Mouse (Mus musculus): ENCODE measurements around the gene Slc22a23. TPM values are rescaled to one million over a fixed set of nuclear protein-coding genes. Genes with fewer than 3 reads are reported as not detected.
"Not testable (repeated sequence)": the region's sequence is repeated elsewhere in the genome, so short reads cannot be mapped to it uniquely, and the experiment has no call there.

The Slc22a23 gene
- not detected in 2 replicates for polyA plus RNA-seq (2012; ENCODE audit: insufficient read depth, insufficient read length, low replicate concordance, missing spikeins)

DNA sequence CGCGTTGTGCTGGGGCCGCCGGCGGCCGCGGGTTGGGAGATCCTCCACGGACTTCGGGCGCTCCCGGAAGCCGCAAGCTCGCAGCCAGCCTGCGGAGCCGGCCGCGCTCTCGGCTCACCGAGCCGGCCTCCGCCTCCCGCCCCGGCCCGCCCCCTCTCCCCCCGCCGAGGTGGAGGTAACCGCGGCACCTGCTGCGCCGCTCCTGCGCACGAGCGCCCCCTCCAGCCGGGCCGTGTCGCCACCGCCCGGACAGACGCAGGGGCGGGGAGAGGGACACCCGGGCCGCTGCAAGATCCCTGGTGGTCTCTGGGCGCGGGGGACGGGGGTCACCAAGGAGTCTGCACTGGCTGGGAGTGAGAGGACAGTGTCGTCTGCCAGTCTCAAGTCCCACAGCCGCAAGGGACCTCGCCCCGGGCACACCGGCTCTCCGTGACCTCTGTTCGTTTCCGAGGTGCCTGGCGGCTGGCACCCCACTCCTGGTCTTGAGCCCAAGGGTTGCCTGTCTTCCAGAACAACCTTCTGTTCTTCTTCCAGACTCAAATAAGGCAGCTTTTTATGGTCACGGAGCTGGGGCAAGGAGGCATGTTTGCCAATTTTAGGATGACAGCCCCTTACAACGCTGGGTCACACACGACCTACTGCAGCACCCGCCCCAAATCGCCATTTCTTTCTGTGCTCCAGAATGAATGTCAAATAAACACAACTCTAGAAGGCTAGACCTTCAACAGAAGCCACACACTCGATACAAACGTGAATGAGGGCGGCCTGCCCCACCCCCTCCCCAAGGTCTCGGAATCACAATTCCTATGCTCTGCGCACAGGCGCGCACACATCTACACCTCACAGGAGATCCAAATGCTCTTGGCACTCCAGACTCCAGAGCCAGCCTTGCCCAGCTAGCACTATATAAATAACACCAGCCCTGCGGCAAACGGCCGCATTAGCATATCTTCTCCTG, at the start of gene Slc22a23:
Gene Slc22a23 (minus strand): TSS at position 55 of the 958 bp plus-strand sequence.
- peak; percentile 39; the same call in 1 of the 2 replicates for TF ChIP-seq CTCF (IDR thresholded peaks at IDR 0.05; ENCODE audit: insufficient read depth, low read depth, low read length)
- no peak for TF ChIP-seq POLR2A (IDR thresholded peaks at IDR 0.05; ENCODE audit: insufficient read depth, low read depth, low read length)
- peaks cover 20% of the 10 kb centered on the region for H3K4me1 ChIP-seq (ENCODE audit: control insufficient read depth, insufficient read depth, low read length)
- H3K4me3 ChIP-seq (ENCODE audit: insufficient read depth, low read depth, low read length): peak within 1 kb of the TSS; percentile 83
- 4% methylated on average over 68 of the region's 69 CpGs for WGBS
- H3K27ac ChIP-seq (ENCODE audit: insufficient read depth, low read depth, low read length): no peak within 1 kb of the TSS

DNA sequence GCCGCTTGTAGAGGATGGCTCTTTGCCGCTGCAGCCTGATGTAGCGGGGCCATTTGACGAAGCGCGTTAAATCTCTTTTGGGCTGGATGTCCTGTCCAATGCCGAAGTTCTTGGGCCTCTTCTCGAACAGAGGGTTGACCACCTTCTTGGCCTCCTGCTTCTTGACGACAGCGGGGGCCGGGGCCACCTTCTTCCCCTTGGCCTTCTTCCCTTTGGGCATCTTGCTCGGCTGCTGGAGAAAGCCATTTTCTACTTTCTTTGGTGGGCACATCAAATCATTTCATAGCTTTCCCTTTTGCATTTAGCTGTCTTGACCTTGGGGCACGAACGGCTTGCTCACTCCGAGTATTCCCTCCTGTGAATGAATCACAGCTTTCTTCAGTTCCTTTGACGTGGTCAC, 49.3 kb upstream of the Slc22a23 start:
- 91% methylated on average over 15 of the region's 16 CpGs for WGBS
- not testable (repeated sequence) for H3K27ac ChIP-seq (ENCODE audit: insufficient read depth, low read depth, low read length); H3K4me3 ChIP-seq (ENCODE audit: insufficient read depth, low read depth, low read length); H3K4me1 ChIP-seq (ENCODE audit: control insufficient read depth, insufficient read depth, low read length)

DNA sequence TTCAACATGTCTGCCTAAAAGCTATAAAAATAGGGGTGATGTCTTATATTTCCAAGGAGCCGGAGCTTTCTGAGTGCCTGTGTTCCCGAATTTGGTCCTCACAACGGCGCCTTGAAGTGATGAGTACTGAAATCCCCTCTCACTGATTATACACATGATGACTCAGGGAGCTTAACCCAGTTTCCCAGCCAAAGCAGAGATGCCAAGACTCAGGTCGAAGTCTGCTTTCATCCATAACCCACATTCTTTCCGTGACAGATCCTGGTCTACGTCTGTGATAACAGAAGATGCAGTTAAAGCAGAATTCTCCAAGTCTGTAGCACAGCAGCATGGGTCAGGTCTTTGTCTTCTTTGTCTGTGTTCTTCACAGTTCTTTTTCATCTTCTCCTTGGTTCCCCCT, 47.4 kb upstream of the Slc22a23 start:
- H3K4me3 ChIP-seq (ENCODE audit: insufficient read depth, low read depth, low read length): no peak overlapping the region
- no peaks in the 10 kb centered on the region for H3K4me1 ChIP-seq (ENCODE audit: control insufficient read depth, insufficient read depth, low read length)
- no peak for TF ChIP-seq CTCF (IDR thresholded peaks at IDR 0.05; ENCODE audit: insufficient read depth, low read depth, low read length)
- TF ChIP-seq POLR2A (IDR thresholded peaks at IDR 0.05; ENCODE audit: insufficient read depth, low read depth, low read length): no peak
- 62% methylated on average over 7 of the region's 7 CpGs for WGBS
- H3K27ac ChIP-seq (ENCODE audit: insufficient read depth, low read depth, low read length): no peak overlapping the region

DNA sequence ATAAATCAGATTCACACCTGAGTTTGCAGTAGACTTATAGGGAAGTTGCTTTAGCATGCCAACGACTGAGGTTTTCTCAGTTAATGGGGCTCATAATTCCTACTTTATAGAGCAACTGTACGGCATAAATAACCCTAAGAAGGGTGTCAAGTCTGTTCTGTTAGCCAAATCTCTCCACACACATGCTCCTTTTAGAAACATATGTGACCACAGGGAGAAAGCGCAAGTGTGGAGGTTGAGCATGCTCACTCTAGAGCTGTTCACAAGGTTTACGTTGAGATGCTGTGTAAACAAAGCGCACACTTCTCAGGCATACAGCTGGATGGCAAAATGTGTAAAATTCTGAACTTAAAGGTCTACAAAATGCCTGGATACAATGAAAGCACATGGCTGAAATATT, 43.2 kb upstream of the Slc22a23 start:
- TF ChIP-seq CTCF (IDR thresholded peaks at IDR 0.05; ENCODE audit: insufficient read depth, low read depth, low read length) (no peak), POLR2A (IDR thresholded peaks at IDR 0.05; ENCODE audit: insufficient read depth, low read depth, low read length) (no peak)
- 97% methylated on average over 5 of the region's 5 CpGs for WGBS
- Histone ChIP-seq H3K27ac (ENCODE audit: insufficient read depth, low read depth, low read length) (no peak overlapping the region), H3K4me3 (ENCODE audit: insufficient read depth, low read depth, low read length) (no peak overlapping the region), H3K4me1 (ENCODE audit: control insufficient read depth, insufficient read depth, low read length) (peaks cover 2% of the 10 kb centered on the region; the same call in 1 of the 2 replicates)

DNA sequence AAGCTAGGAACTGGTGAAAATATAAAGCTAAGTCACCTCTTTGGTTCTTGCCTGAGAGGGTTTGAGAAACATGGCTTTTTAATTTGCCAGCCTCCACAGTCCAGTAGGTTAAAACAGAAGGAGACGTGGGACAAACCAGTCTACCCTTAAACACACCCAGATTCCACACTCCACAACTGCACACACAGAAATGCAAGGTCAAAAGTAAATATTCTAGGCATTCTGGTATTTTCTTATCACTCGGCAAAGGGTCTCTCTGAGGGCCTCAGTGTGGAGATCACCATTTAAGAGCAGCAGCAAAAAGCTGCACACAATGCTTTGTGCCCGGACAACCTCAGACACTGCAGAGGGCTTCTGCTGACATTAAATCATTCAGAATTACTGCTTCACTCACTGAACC, 38.4 kb upstream of the Slc22a23 start:
- WGBS: 95% methylated on average over 3 of the region's 3 CpGs

DNA sequence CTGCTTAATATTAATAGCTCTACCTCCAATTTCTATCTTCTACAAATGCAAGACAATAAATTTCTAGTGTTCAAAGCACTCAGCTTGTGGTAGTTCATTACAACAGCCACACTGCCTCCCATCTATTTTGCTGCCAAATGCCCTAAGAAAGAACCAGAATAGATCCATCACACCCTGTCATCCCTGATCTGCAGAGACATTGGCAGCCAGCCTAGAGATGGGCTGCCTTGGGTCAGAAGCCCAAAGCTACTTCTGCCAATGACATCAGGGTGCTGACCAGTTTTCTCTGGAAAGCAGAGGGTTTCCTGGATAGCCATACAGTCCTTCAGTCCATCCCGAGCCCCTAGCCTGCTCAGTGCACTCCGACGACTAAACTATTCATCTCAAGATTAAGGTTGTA, 33.9 kb upstream of the Slc22a23 start:
- 90% methylated on average over 3 of the region's 3 CpGs for WGBS
- no peaks in the 10 kb centered on the region; the same call in 1 of the 2 replicates for H3K4me1 ChIP-seq (ENCODE audit: control insufficient read depth, insufficient read depth, low read length)
- no peak overlapping the region for H3K27ac ChIP-seq (ENCODE audit: insufficient read depth, low read depth, low read length)
- TF ChIP-seq CTCF (IDR thresholded peaks at IDR 0.05; ENCODE audit: insufficient read depth, low read depth, low read length) (no peak), POLR2A (IDR thresholded peaks at IDR 0.05; ENCODE audit: insufficient read depth, low read depth, low read length) (no peak)
- H3K4me3 ChIP-seq (ENCODE audit: insufficient read depth, low read depth, low read length): no peak overlapping the region

More for the DNA sequence above, 38.4 kb upstream of the Slc22a23 start:
- H3K4me1 ChIP-seq (ENCODE audit: control insufficient read depth, insufficient read depth, low read length): peaks cover 2% of the 10 kb centered on the region; the same call in 1 of the 2 replicates
- TF ChIP-seq POLR2A (IDR thresholded peaks at IDR 0.05; ENCODE audit: insufficient read depth, low read depth, low read length) (no peak), CTCF (IDR thresholded peaks at IDR 0.05; ENCODE audit: insufficient read depth, low read depth, low read length) (no peak)
- H3K27ac ChIP-seq (ENCODE audit: insufficient read depth, low read depth, low read length): no peak overlapping the region
- no peak overlapping the region for H3K4me3 ChIP-seq (ENCODE audit: insufficient read depth, low read depth, low read length)

DNA sequence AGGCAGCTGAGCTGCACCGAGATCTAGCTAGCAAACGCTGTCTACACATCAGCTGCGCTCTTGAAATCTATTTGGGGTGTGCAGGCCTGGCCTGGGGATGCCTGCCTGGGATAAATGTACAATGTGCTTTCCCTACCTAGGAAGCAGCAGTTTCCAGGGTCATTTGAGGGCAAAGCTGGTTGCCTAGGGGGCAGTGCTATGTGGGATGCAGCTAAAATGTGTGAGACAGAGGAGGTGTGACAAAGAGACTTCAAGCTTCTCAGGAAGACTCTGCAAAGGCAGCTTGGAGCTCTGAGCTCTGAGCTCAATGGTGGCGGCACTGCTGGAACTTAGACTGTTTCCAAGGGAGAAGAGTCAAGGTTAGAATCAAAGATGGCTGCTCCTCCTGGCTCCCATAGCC, 30.2 kb upstream of the Slc22a23 start:
- WGBS: 88% methylated on average over 4 of the region's 4 CpGs
- H3K4me1 ChIP-seq (ENCODE audit: control insufficient read depth, insufficient read depth, low read length): no peaks in the 10 kb centered on the region; the same call in 1 of the 2 replicates
- H3K4me3 ChIP-seq (ENCODE audit: insufficient read depth, low read depth, low read length): no peak overlapping the region
- no peak for TF ChIP-seq CTCF (IDR thresholded peaks at IDR 0.05; ENCODE audit: insufficient read depth, low read depth, low read length)
- no peak for TF ChIP-seq POLR2A (IDR thresholded peaks at IDR 0.05; ENCODE audit: insufficient read depth, low read depth, low read length)
- no peak overlapping the region for H3K27ac ChIP-seq (ENCODE audit: insufficient read depth, low read depth, low read length)

DNA sequence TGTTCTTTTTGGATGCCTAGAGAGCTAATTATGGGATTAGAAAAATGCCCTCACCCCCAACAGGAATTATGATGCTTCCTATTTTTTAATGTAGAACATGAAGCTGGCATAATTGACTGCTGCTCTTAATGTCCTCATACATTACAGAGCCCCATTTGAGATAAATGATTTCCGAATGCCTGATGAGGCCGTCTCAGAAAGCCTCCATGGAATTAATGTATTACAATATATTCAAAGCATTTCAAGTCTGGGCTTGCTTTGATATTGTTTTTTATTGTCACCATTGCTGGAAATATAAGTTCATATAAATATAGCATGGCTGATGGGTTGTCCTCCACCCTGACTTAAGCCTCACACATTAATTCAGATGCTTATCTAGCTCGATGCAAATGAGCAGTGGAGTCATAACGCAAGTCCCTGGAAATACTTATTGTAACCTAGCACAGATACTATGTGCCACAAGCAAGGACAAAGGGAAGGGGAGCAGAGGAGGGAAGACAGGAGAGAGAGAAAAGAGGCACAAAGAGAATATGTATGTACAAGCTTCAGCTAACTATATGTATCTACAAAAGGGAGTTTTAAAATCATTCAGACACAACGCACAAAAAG, 28.0 kb upstream of the Slc22a23 start:
- H3K27ac ChIP-seq (ENCODE audit: insufficient read depth, low read depth, low read length): no peak overlapping the region
- no peak for TF ChIP-seq CTCF (IDR thresholded peaks at IDR 0.05; ENCODE audit: insufficient read depth, low read depth, low read length)
- TF ChIP-seq POLR2A (IDR thresholded peaks at IDR 0.05; ENCODE audit: insufficient read depth, low read depth, low read length): no peak
- 88% methylated on average over 5 of the region's 5 CpGs for WGBS
- H3K4me1 ChIP-seq (ENCODE audit: control insufficient read depth, insufficient read depth, low read length): no peaks in the 10 kb centered on the region; the same call in 1 of the 2 replicates
- H3K4me3 ChIP-seq (ENCODE audit: insufficient read depth, low read depth, low read length): no peak overlapping the region
